Mouse (Mus musculus): ENCODE data around the gene Ccdc86. TPM values are rescaled to one million over a fixed set of nuclear protein-coding genes. Genes with fewer than 3 reads are reported as not detected.

The Ccdc86 gene
- total RNA-seq, 1 experiment from 2014 or later = 14.3 TPM

- ATAC-seq (ENCODE audit: extremely low read depth, insufficient number of reproducible peaks, low FRiP score, poor library complexity, severe bottlenecking) = peak; percentile 86
Observed at GRCm38 (mm10) chr19:10959085-10959977, 10.3 kb upstream of the Ccdc86 start.

GRCm38 (mm10) chr19:10952021-10952939, 3.2 kb upstream of the Ccdc86 start:
- no peak for ATAC-seq (ENCODE audit: extremely low read depth, insufficient number of reproducible peaks, low FRiP score, poor library complexity, severe bottlenecking)

- no peak for ATAC-seq (ENCODE audit: extremely low read depth, insufficient number of reproducible peaks, low FRiP score, poor library complexity, severe bottlenecking)
Observed at GRCm38 (mm10) chr19:10949558-10949957, 492 bp upstream of the Ccdc86 start.

GRCm38 (mm10) chr19:10948416-10948815, 650 bp downstream of the Ccdc86 start:
- ATAC-seq (ENCODE audit: extremely low read depth, insufficient number of reproducible peaks, low FRiP score, poor library complexity, severe bottlenecking) = no peak

GRCm38 (mm10) chr19:10947219-10947618, 1.8 kb downstream of the Ccdc86 start:
- no peak for ATAC-seq (ENCODE audit: extremely low read depth, insufficient number of reproducible peaks, low FRiP score, poor library complexity, severe bottlenecking)

- no peak for ATAC-seq (ENCODE audit: extremely low read depth, insufficient number of reproducible peaks, low FRiP score, poor library complexity, severe bottlenecking)
Observed at GRCm38 (mm10) chr19:10946506-10946905, 2.6 kb downstream of the Ccdc86 start.

- peak; percentile 42 for ATAC-seq (ENCODE audit: extremely low read depth, insufficient number of reproducible peaks, low FRiP score, poor library complexity, severe bottlenecking)
Observed at GRCm38 (mm10) chr19:10943955-10944354, 5.1 kb downstream of the Ccdc86 start.

- no peak for ATAC-seq (ENCODE audit: extremely low read depth, insufficient number of reproducible peaks, low FRiP score, poor library complexity, severe bottlenecking)
Observed at GRCm38 (mm10) chr19:10940801-10941457, 8.1 kb downstream of the Ccdc86 start.

GRCm38 (mm10) chr19:10940097-10940800, 8.8 kb downstream of the Ccdc86 start:
- ATAC-seq (ENCODE audit: extremely low read depth, insufficient number of reproducible peaks, low FRiP score, poor library complexity, severe bottlenecking) = peak; percentile 57

- ATAC-seq (ENCODE audit: extremely low read depth, insufficient number of reproducible peaks, low FRiP score, poor library complexity, severe bottlenecking) = no peak
Observed at GRCm38 (mm10) chr19:10938771-10939170, 10.3 kb downstream of the Ccdc86 start.

- no peak for ATAC-seq (ENCODE audit: extremely low read depth, insufficient number of reproducible peaks, low FRiP score, poor library complexity, severe bottlenecking)
Observed at GRCm38 (mm10) chr19:10937110-10937563, 11.9 kb downstream of the Ccdc86 start, which contains the start of gene Ptgdr2. Gene Ptgdr2, plus strand, starts transcription at chr19:10937160.

- no peak for ATAC-seq (ENCODE audit: extremely low read depth, insufficient number of reproducible peaks, low FRiP score, poor library complexity, severe bottlenecking)
Observed at GRCm38 (mm10) chr19:10936077-10936476, 13.0 kb downstream of the Ccdc86 start.

GRCm38 (mm10) chr19:10935029-10935428, 14.0 kb downstream of the Ccdc86 start:
- no peak for ATAC-seq (ENCODE audit: extremely low read depth, insufficient number of reproducible peaks, low FRiP score, poor library complexity, severe bottlenecking)

GRCm38 (mm10) chr19:10930641-10931040, 18.4 kb downstream of the Ccdc86 start:
- ATAC-seq (ENCODE audit: extremely low read depth, insufficient number of reproducible peaks, low FRiP score, poor library complexity, severe bottlenecking) = no peak

- ATAC-seq (ENCODE audit: extremely low read depth, insufficient number of reproducible peaks, low FRiP score, poor library complexity, severe bottlenecking) = no peak
Observed at GRCm38 (mm10) chr19:10926666-10927065, 22.4 kb downstream of the Ccdc86 start.

GRCm38 (mm10) chr19:10926123-10926621, 22.9 kb downstream of the Ccdc86 start:
- no peak for ATAC-seq (ENCODE audit: extremely low read depth, insufficient number of reproducible peaks, low FRiP score, poor library complexity, severe bottlenecking)

GRCm38 (mm10) chr19:10924220-10924619, 24.8 kb downstream of the Ccdc86 start:
- no peak for ATAC-seq (ENCODE audit: extremely low read depth, insufficient number of reproducible peaks, low FRiP score, poor library complexity, severe bottlenecking)

GRCm38 (mm10) chr19:10921058-10921457, 28.0 kb downstream of the Ccdc86 start:
- no peak for ATAC-seq (ENCODE audit: extremely low read depth, insufficient number of reproducible peaks, low FRiP score, poor library complexity, severe bottlenecking)

All from neutrophil, adult 5-6 weeks (primary cell).